Mouse (Mus musculus): Measurements from ENCODE around the gene Pparg.

The Pparg gene

GRCm38 (mm10) chr6:115504915-115505314 is 144.2 kb downstream of the Pparg start:
- peak in 1 of 2 experiments; percentile 21 for DNase-seq (ENCODE audit: low spot score in 2 of 2)

GRCm38 (mm10) chr6:115506425-115506824 is 145.7 kb downstream of the Pparg start:
- DNase-seq (ENCODE audit: low spot score in 2 of 2) = no peak

GRCm38 (mm10) chr6:115511447-115511846 is 150.7 kb downstream of the Pparg start:
- no peak for DNase-seq (ENCODE audit: low spot score in 2 of 2)

GRCm38 (mm10) chr6:115513207-115513606 is 152.5 kb downstream of the Pparg start:
- no peak for DNase-seq (ENCODE audit: low spot score in 2 of 2)

- no peak for DNase-seq (ENCODE audit: low spot score in 2 of 2)
Observed at GRCm38 (mm10) chr6:115517904-115518303, 157.2 kb downstream of the Pparg start.

- no peak for DNase-seq (ENCODE audit: low spot score in 2 of 2)
Observed at GRCm38 (mm10) chr6:115518352-115518751, 157.6 kb downstream of the Pparg start.

GRCm38 (mm10) chr6:115519275-115519699 is 158.5 kb downstream of the Pparg start:
- no peak for DNase-seq (ENCODE audit: low spot score in 2 of 2)

- DNase-seq (ENCODE audit: low spot score in 2 of 2) = no peak
Observed at GRCm38 (mm10) chr6:115521923-115522322, 161.2 kb downstream of the Pparg start.

GRCm38 (mm10) chr6:115522691-115523146 is 162.0 kb downstream of the Pparg start:
- no peak for DNase-seq (ENCODE audit: low spot score in 2 of 2)

- DNase-seq (ENCODE audit: low spot score in 2 of 2) = peak in 1 of 2 experiments; percentile 68
Observed at GRCm38 (mm10) chr6:115523201-115523600, 162.4 kb downstream of the Pparg start.

GRCm38 (mm10) chr6:115524449-115524990 is 163.8 kb downstream of the Pparg start:
- DNase-seq (ENCODE audit: low spot score in 2 of 2) = no peak

- no peak for DNase-seq (ENCODE audit: low spot score in 2 of 2)
Observed at GRCm38 (mm10) chr6:115527418-115527817, 166.7 kb downstream of the Pparg start.

GRCm38 (mm10) chr6:115528372-115528771 is 167.6 kb downstream of the Pparg start:
- no peak for DNase-seq (ENCODE audit: low spot score in 2 of 2)

GRCm38 (mm10) chr6:115534617-115535016 is 173.9 kb downstream of the Pparg start:
- no peak for DNase-seq (ENCODE audit: low spot score in 2 of 2)

GRCm38 (mm10) chr6:115536169-115536568 is 175.4 kb downstream of the Pparg start:
- DNase-seq (ENCODE audit: low spot score in 2 of 2) = no peak

- peak; percentile 33 to 89 for DNase-seq (ENCODE audit: low spot score in 2 of 2)
Observed at GRCm38 (mm10) chr6:115538645-115539429, 178.1 kb downstream of the Pparg start.
